Mouse (Mus musculus): ENCODE measurements around the gene L3hypdh.

DNA sequence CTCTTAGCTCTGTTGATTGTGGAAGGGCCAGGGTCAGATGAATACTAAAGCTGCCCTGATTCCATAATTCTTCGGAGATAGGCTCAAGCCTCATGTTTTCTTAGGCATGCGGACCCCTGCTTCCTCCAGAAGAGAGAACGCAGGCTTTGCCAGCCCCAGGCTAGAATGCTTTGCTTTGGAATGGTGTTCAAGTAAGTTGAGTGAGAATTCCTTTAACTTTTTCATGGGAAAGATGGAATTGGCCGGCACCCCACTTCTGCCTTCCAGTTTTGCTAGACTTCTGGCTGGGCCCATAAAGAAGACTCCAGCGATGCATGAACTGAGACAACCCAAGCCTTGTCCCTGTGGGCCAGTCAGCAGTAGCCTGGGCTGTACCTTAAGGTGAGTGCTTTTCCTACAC is 54.1 kb downstream of the L3hypdh start:
- TF ChIP-seq CTCF (IDR thresholded peaks at IDR 0.05; ENCODE audit: low read depth) (no peak), EP300 (IDR thresholded peaks at IDR 0.05; ENCODE audit: low read depth) (no peak)
